29 mouse cellular contexts compared by ENCODE assay signal in genomic region chr2:110129396-110129795, GRCm38 (mm10).
"Had no signal": no experiment of that assay in that cellular context is flagged by ENCODE, and none has a peak within 500 bp of the region (broad histone marks: within the 10 kb centered on the region; RNA-seq: fewer than 3 reads in every experiment).

No protein-coding gene starts in this region.

- H3K27ac ChIP-seq: gastrocnemius, adult 2 months; heart, adult 2 months; heart, embryonic 13.5 days; heart, embryonic 15.5 days; hindbrain, embryonic 10.5 days; hindbrain, embryonic 12.5 days; hindbrain, embryonic 14.5 days; intestine, embryonic 15.5 days; kidney, embryonic 15.5 days; kidney, postnatal 0 days; layer of hippocampus, adult 2 months; limb, embryonic 13.5 days; limb, embryonic 15.5 days; liver, embryonic 12.5 days; liver, embryonic 14.5 days had no signal

- H3K9ac ChIP-seq: heart, embryonic 13.5 days; heart, embryonic 15.5 days; hindbrain, embryonic 12.5 days; hindbrain, embryonic 14.5 days; intestine, embryonic 15.5 days; kidney, embryonic 15.5 days; limb, embryonic 13.5 days; limb, embryonic 15.5 days; liver, embryonic 12.5 days; liver, embryonic 14.5 days had no signal

- H3K36me3 ChIP-seq: heart, embryonic 13.5 days; heart, embryonic 15.5 days; hindbrain, embryonic 10.5 days; hindbrain, embryonic 12.5 days; intestine, embryonic 15.5 days; kidney, embryonic 15.5 days; limb, embryonic 13.5 days; limb, embryonic 15.5 days; liver, embryonic 12.5 days had no signal

- H3K9me3 ChIP-seq: heart, embryonic 13.5 days; heart, embryonic 15.5 days; hindbrain, embryonic 10.5 days; hindbrain, embryonic 12.5 days; intestine, embryonic 15.5 days; kidney, embryonic 15.5 days; limb, embryonic 13.5 days; limb, embryonic 15.5 days; liver, embryonic 12.5 days had no signal

- H3K27me3 ChIP-seq: heart, embryonic 13.5 days; heart, embryonic 15.5 days; hindbrain, embryonic 12.5 days; intestine, embryonic 15.5 days; kidney, embryonic 15.5 days; limb, embryonic 13.5 days; limb, embryonic 15.5 days; liver, embryonic 12.5 days had no signal

- DNase-seq: gastrocnemius, adult 2 months; gastrocnemius, postnatal 10 days; gastrocnemius, postnatal 25 days; heart, adult 2 months; heart, postnatal 4 days; kidney, adult 18-20 months; kidney, adult 8-10 months; kidney, postnatal 14 days; kidney, postnatal 4 days; layer of hippocampus, adult 9-11 months; layer of hippocampus, postnatal 36 days; left cerebral cortex, postnatal 4 days had no signal

- ATAC-seq: hindbrain, embryonic 16.5 days; inflammation-experienced regulatory T-cells, adult 6 months; intestine, embryonic 15.5 days; intestine, postnatal 0 days; liver, embryonic 12.5 days had no signal

- H3K4me3 ChIP-seq: gastrocnemius, adult 2 months; heart, adult 2 months; heart, embryonic 13.5 days; heart, embryonic 15.5 days; hindbrain, embryonic 10.5 days; hindbrain, embryonic 12.5 days; intestine, embryonic 15.5 days; kidney, embryonic 15.5 days; layer of hippocampus, adult 2 months; limb, embryonic 13.5 days; limb, embryonic 15.5 days; liver, embryonic 12.5 days had no signal

- H3K4me1 ChIP-seq: heart, embryonic 13.5 days; heart, embryonic 15.5 days; hindbrain, embryonic 10.5 days; hindbrain, embryonic 12.5 days; intestine, embryonic 15.5 days; liver, embryonic 12.5 days had no signal

- H3K4me2 ChIP-seq: heart, embryonic 11.5 days; heart, embryonic 13.5 days; heart, embryonic 15.5 days; hindbrain, embryonic 12.5 days; hindbrain, embryonic 14.5 days; intestine, embryonic 15.5 days; kidney, embryonic 15.5 days; limb, embryonic 13.5 days; limb, embryonic 15.5 days; liver, embryonic 12.5 days had no signal
